Mouse (Mus musculus): ENCODE results near the gene Pabpc4.

Gene Pabpc4

DNA sequence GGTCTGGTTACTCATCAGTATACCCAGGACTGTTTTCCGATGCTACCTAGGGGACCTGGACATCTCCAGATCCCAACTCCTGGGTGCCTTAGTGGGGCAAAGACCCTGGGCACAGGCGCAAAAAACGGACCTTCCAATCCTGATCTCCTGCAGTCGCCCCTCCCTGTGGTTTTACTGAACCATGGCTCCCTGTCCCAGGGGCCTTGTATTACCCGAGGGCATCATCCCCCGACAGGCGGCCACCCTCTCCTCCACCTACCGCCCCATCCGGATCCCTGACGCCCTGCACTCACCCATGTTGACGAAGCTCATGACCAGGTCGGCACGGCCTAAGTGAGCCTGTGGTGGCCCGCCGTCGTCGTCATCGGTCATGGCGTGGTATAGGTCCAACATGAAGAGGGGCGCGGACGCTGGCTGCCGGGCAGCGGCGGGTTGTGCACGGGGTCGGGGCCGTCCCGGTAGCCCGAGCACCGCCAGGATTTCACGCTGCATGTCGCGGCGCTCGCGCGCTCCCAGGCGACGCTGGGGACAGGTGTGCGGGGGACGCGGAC is 80.0 kb downstream of the Pabpc4 start:
- in situ Hi-C loops (cut with MseI, MboI) = no loop called here

DNA sequence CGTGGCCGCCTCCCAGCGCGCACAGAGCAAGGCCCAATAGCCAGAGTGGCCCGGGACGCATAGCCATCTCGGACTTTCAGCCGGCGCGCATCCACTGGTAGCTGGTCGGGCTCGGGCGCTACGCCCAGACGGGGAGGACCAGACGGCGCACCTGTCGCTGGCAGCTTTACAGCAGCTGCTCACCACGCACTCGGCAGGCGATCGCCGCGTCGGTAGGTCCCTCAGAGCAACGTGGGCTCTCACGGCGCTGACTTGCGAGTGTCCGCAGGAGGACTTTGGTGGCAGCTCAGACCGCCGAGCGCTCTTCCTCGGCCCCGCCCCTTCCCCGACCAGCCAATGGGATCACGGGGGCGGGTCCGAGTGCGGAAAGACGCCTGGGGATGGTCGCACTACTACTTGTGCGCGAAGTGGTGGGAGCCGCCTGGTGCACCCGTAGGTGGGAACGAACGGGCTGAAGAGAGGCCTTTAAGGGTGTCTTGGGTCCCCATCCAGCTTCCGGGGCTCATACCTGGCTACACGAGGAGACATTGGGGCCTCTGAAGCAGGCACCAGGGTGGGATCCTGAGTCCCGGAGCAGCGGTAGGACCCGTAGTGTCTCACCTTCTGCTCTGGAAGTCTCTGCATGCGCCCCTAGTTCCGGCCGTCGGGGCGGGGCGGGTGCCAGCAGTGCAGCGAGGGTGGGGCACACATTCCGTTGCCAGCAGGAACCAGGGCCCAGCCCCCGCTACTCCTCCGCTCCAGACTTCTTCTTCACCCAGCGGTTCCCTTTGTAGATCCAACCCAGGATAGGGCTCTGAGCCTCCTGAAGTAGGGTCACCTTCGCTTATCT is 80.7 kb downstream of the Pabpc4 start, which contains the start of gene Bmp8a:
Bmp8a (minus strand) TSS at position 611 of the 829 bp plus-strand sequence.
- in situ Hi-C loops (cut with MseI, MboI) = no loop called here

DNA sequence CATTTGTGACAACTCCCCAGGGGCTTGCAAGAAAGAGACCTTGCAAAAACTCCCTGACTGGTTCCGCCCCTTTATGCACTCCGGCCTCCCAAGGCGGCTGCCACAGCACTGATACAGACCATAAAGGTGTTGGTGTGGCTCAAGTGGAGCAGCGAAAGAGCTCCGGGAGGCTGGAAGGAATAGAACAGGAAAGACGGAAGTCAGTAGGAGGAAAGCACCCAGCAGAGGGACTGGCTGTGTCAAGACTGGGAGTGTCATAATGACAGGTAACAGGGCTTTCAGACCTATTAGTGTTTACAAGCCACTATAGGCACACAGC is 81.3 kb downstream of the Pabpc4 start:
- in situ Hi-C loops (cut with MseI, MboI) = no loop called here

All from mouse trophoblast stem cell (cell line).